Mouse (Mus musculus) megakaryocyte, embryonic 14.5 days (primary cell): Measurements from ENCODE around the gene Igf2bp3.

Experiments used
- FLI1 ChIP-seq: IDR thresholded peaks from 2 replicates; pipeline ENCODE4 v1.6.1; 2012; ENCODE audit warnings: low read length, inconsistent platforms, mixed read lengths
- GATA1 ChIP-seq: IDR thresholded peaks from 3 replicates; pipeline ENCODE4 v1.6.1; 2012; ENCODE audit warnings: mixed read lengths, low read length, inconsistent platforms, borderline replicate concordance

GRCm38 (mm10) chr6:49136739-49137138 lies 78.0 kb downstream of the Igf2bp3 start:
- no peak for TF ChIP-seq GATA1
- no peak for TF ChIP-seq FLI1
